Mouse (Mus musculus) frontal cortex, postnatal 36 days (tissue): ENCODE results near the gene Arfgap2.
A peak's percentile ranks its signal among the peaks of the same experiment; 100 is the strongest.
"Not testable (repeated sequence)": the region's sequence is repeated elsewhere in the genome, so short reads cannot be mapped to it uniquely, and the experiment has no call there.

Experiments used
- DNase-seq, 2 experiments: peaks; one replicate each; pipeline ENCODE4 v3.0.0; 2022; ENCODE audit warnings: low spot score in 2 of 2

The Arfgap2 gene

GRCm38 (mm10) chr2:91264711-91265681 lies at the start of gene Arfgap2:
Arfgap2 (plus strand) TSS chr2:91264974.
- DNase-seq = peak; percentile 98 to 99

GRCm38 (mm10) chr2:91217032-91217431 lies 47.7 kb upstream of the Arfgap2 start:
- no peak for DNase-seq

- DNase-seq = no peak
Measured at GRCm38 (mm10) chr2:91220501-91220900, 44.3 kb upstream of the Arfgap2 start.

- no peak for DNase-seq
Measured at GRCm38 (mm10) chr2:91223614-91224013, 41.2 kb upstream of the Arfgap2 start.

- DNase-seq = peak; percentile 46 to 75
Measured at GRCm38 (mm10) chr2:91229735-91230134, 35.0 kb upstream of the Arfgap2 start.

- DNase-seq = peak; percentile 81
Measured at GRCm38 (mm10) chr2:91236601-91237510, 27.9 kb upstream of the Arfgap2 start, which contains the start of gene Ddb2. Ddb2 (minus strand) TSS chr2:91236982.

- DNase-seq = not testable (repeated sequence)
Measured at GRCm38 (mm10) chr2:91237511-91238080, 27.2 kb upstream of the Arfgap2 start.

- DNase-seq = no peak
Measured at GRCm38 (mm10) chr2:91242547-91242946, 22.2 kb upstream of the Arfgap2 start.

GRCm38 (mm10) chr2:91243416-91243815 lies 21.4 kb upstream of the Arfgap2 start:
- DNase-seq = peak; percentile 73 to 80

GRCm38 (mm10) chr2:91244557-91245228 lies 20.1 kb upstream of the Arfgap2 start:
- no peak for DNase-seq

- DNase-seq = no peak
Measured at GRCm38 (mm10) chr2:91248366-91248765, 16.4 kb upstream of the Arfgap2 start.

GRCm38 (mm10) chr2:91252001-91252400 lies 12.8 kb upstream of the Arfgap2 start:
- DNase-seq = no peak

- no peak for DNase-seq
Measured at GRCm38 (mm10) chr2:91252512-91252911, 12.3 kb upstream of the Arfgap2 start.

- DNase-seq = no peak
Measured at GRCm38 (mm10) chr2:91254725-91255380, 9.9 kb upstream of the Arfgap2 start.

GRCm38 (mm10) chr2:91255661-91256150 lies 9.1 kb upstream of the Arfgap2 start, which contains the start of gene Pacsin3:
Pacsin3 (plus strand) TSS chr2:91255954.
- DNase-seq = peak in 1 of 2 experiments; percentile 64

GRCm38 (mm10) chr2:91256256-91257125 lies 8.3 kb upstream of the Arfgap2 start:
- DNase-seq = peak; percentile 43 to 47

- DNase-seq = no peak
Measured at GRCm38 (mm10) chr2:91257126-91257980, 7.4 kb upstream of the Arfgap2 start.

GRCm38 (mm10) chr2:91258054-91258453 lies 6.7 kb upstream of the Arfgap2 start:
- peak in 1 of 2 experiments; percentile 57 for DNase-seq
